Mouse (Mus musculus) kidney, postnatal 0 days (tissue): ENCODE measurements around the gene 2310050C09Rik. TPM values are rescaled to one million over a fixed set of nuclear protein-coding genes. Genes with fewer than 3 reads are reported as not detected.

Experiments
- ATAC-seq: fragments of 200-750 bp; cut with Nextera tagmentation; replicated peaks from 2 replicates; pipeline ENCODE4 v1.8.0; 2017; ENCODE audit warnings: low read depth, moderate number of reproducible peaks, moderate TSS enrichment, moderate library complexity; ENCODE audit not compliant: low FRiP score
- DNase-seq: peaks from one replicate; pipeline ENCODE4 v3.0.0-alpha.2; 2016; ENCODE audit warnings: low spot score
- H3K27ac ChIP-seq: fragments of 300-500 bp; sonication (generic); 2 replicates; pipeline ENCODE4 v1.5.1; 2014; ENCODE audit warnings: mild to moderate bottlenecking
- H3K27me3 ChIP-seq: fragments of 300-500 bp; sonication (generic); 2 replicates; pipeline ENCODE4 v1.6.1; 2014; ENCODE audit warnings: low read length, mixed read lengths; ENCODE audit not compliant: insufficient read depth
- H3K36me3 ChIP-seq: fragments of 300-500 bp; sonication (generic); 2 replicates; pipeline ENCODE4 v1.6.1; 2014; ENCODE audit warnings: low read length, mixed read lengths; ENCODE audit not compliant: insufficient read depth
- H3K4me1 ChIP-seq: fragments of 300-500 bp; sonication (generic); replicated peaks from 2 replicates; pipeline ENCODE4 v1.6.1; 2014; ENCODE audit warnings: antibody characterized with exemption, low read length, mixed read lengths; ENCODE audit not compliant: insufficient read depth
- H3K4me2 ChIP-seq: fragments of 300-500 bp; sonication (generic); 2 replicates; pipeline ENCODE4 v1.6.1; 2014; ENCODE audit warnings: mild to moderate bottlenecking, low read length, moderate library complexity, mixed read lengths
- H3K4me3 ChIP-seq: fragments of 300-500 bp; sonication (generic); replicated peaks from 2 replicates; pipeline ENCODE4 v1.5.1; 2014; ENCODE audit warnings: low read depth, low read length
- H3K9ac ChIP-seq: fragments of 300-500 bp; sonication (generic); 2 replicates; pipeline ENCODE4 v1.6.1; 2014; ENCODE audit warnings: low read depth, low read length
- H3K9me3 ChIP-seq: fragments of 300-500 bp; sonication (generic); replicated peaks from 2 replicates; pipeline ENCODE4 v1.6.1; 2016; ENCODE audit warnings: low read length, inconsistent platforms, mixed read lengths
- CTCF ChIP-seq: IDR thresholded peaks from 2 replicates; pipeline ENCODE4 v1.5.1; 2016; ENCODE audit warnings: antibody characterized with exemption, low read depth, mild to moderate bottlenecking, moderate library complexity
- WGBS: fragments of 180-500 bp; shearing (Covaris S2); extraction: QIAGEN DNeasy Blood & Tissue Kit; methylation state at CpG from one replicate; pipeline ENCODE4 v1.1.7; 2014; 5-methylcytosine and 5-hydroxymethylcytosine counted together
- polyA plus RNA-seq: library from polyadenylated mRNA; unstranded; fragments of >200 nt; fragmentation: Nextera tagmentation; extraction: Ambion mirVana; gene quantifications from 2 replicates; pipeline ENCODE4 v1.2.1, GENCODE M21; 2015

Gene 2310050C09Rik
- polyA plus RNA-seq, result not detected in 2 replicates

DNA sequence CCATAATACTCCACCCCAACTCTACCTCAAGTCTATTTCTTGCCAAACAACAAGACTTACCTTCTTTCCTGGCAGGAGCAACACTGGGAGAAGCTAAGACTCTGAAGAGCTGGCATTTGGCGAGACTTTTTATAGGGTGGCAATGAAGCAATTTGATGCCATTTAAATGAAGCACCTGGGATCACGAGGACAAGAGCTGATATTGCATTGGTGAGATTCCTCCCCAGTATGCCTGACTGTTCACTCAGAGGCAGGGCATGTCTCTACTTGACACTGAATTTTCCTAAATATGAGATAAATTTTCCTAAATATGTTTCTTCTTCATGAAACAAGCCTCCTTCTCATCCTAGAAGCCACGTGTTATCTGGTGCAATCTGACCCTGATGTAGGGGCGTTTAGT lies at the start of gene 2310050C09Rik:
Gene 2310050C09Rik, minus strand, starts transcription at position 101 of the 400 bp plus-strand sequence.
- Histone ChIP-seq H3K36me3 (no peaks in the 10 kb centered on the region), H3K27me3 (no peaks in the 10 kb centered on the region), H3K4me2 (no peak within 1 kb of the TSS), H3K27ac (no peak within 1 kb of the TSS), H3K4me3 (no peak within 1 kb of the TSS), H3K9ac (no peak within 1 kb of the TSS), H3K9me3 (no peaks in the 10 kb centered on the region), H3K4me1 (no peaks in the 10 kb centered on the region)
- no peak for ATAC-seq
- WGBS, result 56% methylated on average over 4 of the region's 4 CpGs
- no peak for TF ChIP-seq CTCF
- DNase-seq, result no peak

DNA sequence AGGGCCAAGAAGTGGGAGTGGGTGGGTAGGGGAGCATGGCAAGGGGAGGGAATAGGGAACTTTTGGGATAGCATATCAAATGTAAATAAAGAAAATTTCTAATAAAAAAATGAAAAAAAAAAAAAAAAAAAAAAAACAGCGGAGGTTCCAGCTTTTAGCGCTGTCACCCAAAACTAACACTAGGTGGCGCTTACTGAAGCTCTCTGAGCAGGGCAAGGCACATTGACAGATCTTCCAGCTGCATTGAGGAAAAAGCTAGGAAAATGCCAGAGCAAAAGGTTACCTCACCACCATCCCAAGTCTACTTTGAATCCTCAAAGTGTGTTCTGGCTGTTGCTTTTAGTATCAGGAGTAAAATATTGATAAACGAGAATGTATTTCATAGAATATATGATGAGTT lies 37.6 kb upstream of the 2310050C09Rik start:
- peak; percentile 71 for DNase-seq
- WGBS, result 19% methylated on average over 4 of the region's 4 CpGs

GRCm38 (mm10) chr3:92905182-92905581 lies 35.2 kb upstream of the 2310050C09Rik start:
- Histone ChIP-seq H3K36me3 (no peaks in the 10 kb centered on the region), H3K27me3 (no peaks in the 10 kb centered on the region), H3K9me3 (no peaks in the 10 kb centered on the region), H3K4me2 (no peak overlapping the region), H3K4me3 (no peak overlapping the region), H3K4me1 (no peaks in the 10 kb centered on the region), H3K9ac (no peak overlapping the region), H3K27ac (no peak overlapping the region)
- ATAC-seq (no peak), DNase-seq (no peak)
- no peak for TF ChIP-seq CTCF
- WGBS, result 46% methylated on average over 3 of the region's 3 CpGs

More for the DNA sequence above, 37.6 kb upstream of the 2310050C09Rik start:
- no peaks in the 10 kb centered on the region for H3K4me1 ChIP-seq
- no peak overlapping the region for H3K27ac ChIP-seq
- H3K9ac ChIP-seq, result no peak overlapping the region
- H3K9me3 ChIP-seq, result no peaks in the 10 kb centered on the region
- ATAC-seq, result 0 out of 2 replicates have a peak, but pooled peaks have one; percentile 52
- H3K4me3 ChIP-seq, result no peak overlapping the region
- H3K36me3 ChIP-seq, result no peaks in the 10 kb centered on the region
- peak; percentile 68 for TF ChIP-seq CTCF
- H3K4me2 ChIP-seq, result no peak overlapping the region
- no peaks in the 10 kb centered on the region for H3K27me3 ChIP-seq

DNA sequence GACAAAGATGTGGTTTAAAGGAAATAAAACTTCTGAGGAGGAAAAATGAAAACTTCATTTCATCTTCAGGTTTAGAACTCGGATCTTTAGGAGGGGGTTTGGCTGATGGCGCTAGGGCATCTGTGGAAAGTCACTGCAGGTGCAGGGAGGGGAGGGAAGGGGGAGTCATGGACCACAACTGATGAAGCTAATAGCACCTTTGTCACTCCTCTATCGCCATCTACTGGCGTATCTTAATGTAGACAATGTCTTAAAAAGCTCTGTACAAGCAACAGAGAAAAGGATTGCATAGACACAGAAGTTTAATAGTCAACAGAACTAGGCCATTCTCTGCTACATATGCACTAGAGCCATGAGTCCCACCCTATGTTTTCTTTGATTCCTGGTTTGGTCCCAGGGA lies 33.6 kb upstream of the 2310050C09Rik start:
- no peak overlapping the region for H3K4me3 ChIP-seq
- no peak for ATAC-seq
- H3K4me1 ChIP-seq, result no peaks in the 10 kb centered on the region
- WGBS, result 30% methylated on average over 4 of the region's 4 CpGs
- no peak overlapping the region for H3K27ac ChIP-seq
- peak; percentile 62 for TF ChIP-seq CTCF
- no peak overlapping the region for H3K4me2 ChIP-seq
- H3K36me3 ChIP-seq, result no peaks in the 10 kb centered on the region
- DNase-seq, result peak; percentile 57
- H3K9ac ChIP-seq, result no peak overlapping the region
- no peaks in the 10 kb centered on the region for H3K27me3 ChIP-seq
- no peaks in the 10 kb centered on the region for H3K9me3 ChIP-seq

DNA sequence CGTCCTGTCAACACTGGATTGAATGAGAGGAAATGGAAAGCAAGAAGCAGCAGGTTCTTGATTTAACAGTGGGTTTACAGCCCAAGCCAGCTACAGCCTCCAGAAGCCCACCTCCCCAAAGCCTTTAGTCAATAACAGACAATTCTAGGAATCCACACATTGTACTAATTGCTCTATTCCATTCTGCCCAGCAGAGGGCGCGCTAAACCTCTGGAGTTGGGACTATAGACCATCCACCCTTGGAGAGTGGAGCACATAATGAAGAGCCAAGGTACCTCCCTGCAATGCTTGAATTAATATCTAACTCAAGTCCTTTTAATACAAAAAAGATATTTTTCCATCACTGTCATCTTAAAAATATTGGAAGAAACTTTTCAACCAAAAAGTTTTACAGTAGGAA lies 33.0 kb upstream of the 2310050C09Rik start:
- Histone ChIP-seq H3K9me3 (no peaks in the 10 kb centered on the region), H3K4me3 (no peak overlapping the region), H3K27ac (no peak overlapping the region), H3K4me1 (no peaks in the 10 kb centered on the region), H3K9ac (no peak overlapping the region), H3K4me2 (no peak overlapping the region), H3K27me3 (no peaks in the 10 kb centered on the region), H3K36me3 (no peaks in the 10 kb centered on the region)
- peak; percentile 16 for DNase-seq
- WGBS, result 24% methylated on average over 3 of the region's 3 CpGs
- TF ChIP-seq CTCF, result peak; percentile 71
- no peak for ATAC-seq

GRCm38 (mm10) chr3:92894489-92894888 lies 24.5 kb upstream of the 2310050C09Rik start:
- Histone ChIP-seq H3K9ac (no peak overlapping the region), H3K4me3 (no peak overlapping the region), H3K27ac (no peak overlapping the region), H3K27me3 (no peaks in the 10 kb centered on the region), H3K4me1 (no peaks in the 10 kb centered on the region), H3K36me3 (no peaks in the 10 kb centered on the region), H3K4me2 (no peak overlapping the region), H3K9me3 (no peaks in the 10 kb centered on the region)
- TF ChIP-seq CTCF, result no peak
- ATAC-seq (no peak), DNase-seq (no peak)
- WGBS, result 71% methylated on average over 1 of the region's 1 CpGs

DNA sequence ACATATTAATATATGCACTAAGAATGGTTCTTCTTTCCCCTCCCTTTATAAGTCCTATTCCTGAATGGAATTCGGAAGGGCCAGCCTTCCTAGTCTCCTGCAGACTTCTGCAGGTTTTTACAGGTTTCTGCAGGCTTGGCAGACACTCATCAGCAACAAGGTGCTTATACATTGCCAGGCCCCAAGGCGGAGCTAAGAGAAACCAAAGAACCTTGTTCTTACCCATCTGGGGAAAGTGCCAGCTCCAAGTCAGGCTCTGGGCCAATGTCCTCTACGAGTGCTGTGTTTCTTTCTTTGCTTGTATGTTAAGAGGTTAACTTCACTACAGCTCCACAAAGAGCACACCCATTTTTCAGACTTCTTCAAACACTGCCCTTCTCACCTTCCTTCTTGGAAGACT lies 24.0 kb upstream of the 2310050C09Rik start:
- Histone ChIP-seq H3K9ac (no peak overlapping the region), H3K4me3 (no peak overlapping the region), H3K4me2 (no peak overlapping the region), H3K9me3 (no peaks in the 10 kb centered on the region), H3K27me3 (no peaks in the 10 kb centered on the region), H3K36me3 (no peaks in the 10 kb centered on the region), H3K4me1 (no peaks in the 10 kb centered on the region), H3K27ac (no peak overlapping the region)
- no peak for TF ChIP-seq CTCF
- DNase-seq, result no peak
- ATAC-seq, result no peak
- WGBS, result 58% methylated on average over 3 of the region's 3 CpGs
